Mouse (Mus musculus): ENCODE measurements around the gene Snai1. TPM values are rescaled to one million over a fixed set of nuclear protein-coding genes. Genes with fewer than 3 reads are reported as not detected.

The Snai1 gene
- polyA plus RNA-seq, 1 experiment from 2014 or later, result 2.7 TPM

DNA sequence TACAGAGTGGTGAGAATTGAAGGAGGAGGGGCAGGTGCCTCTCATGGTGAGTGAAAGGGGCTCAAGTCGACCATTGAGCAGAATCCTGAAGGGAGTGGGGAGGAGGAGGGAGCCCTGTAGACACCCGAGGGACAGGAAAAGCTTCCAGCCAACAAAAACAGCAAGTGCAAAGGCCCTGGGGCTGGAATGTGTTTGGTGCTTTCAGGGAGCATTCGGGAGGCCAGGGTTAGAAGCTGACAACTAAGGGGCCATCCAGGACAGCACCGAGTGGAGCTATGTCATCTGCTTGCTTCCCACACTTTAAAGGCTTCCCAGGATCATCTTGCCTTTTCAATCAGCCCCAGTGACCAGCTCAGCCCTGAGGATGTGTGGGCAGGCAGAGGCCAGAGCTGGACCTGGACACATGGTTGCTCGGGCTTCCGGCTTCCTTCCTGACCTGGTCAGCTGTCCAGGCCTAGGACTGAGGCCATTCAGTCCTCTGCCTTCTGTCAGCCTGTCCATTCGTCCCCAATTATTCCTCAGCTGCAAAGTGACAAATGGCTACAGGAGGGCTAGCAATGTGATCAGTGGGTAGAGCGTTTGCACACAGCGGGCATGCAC is 39.3 kb downstream of the Snai1 start:
- H3K4me3 ChIP-seq, result no peak overlapping the region
- H3K27me3 ChIP-seq, result no peaks in the 10 kb centered on the region
- H3K36me3 ChIP-seq, result no peaks in the 10 kb centered on the region
- no peak overlapping the region for H3K27ac ChIP-seq (replicated peaks)
- ATAC-seq (replicated peaks), result no peak
- no peaks in the 10 kb centered on the region for H3K4me1 ChIP-seq
- WGBS, result 70% methylated on average over 9 of the region's 9 CpGs
- no peak overlapping the region for H3K4me2 ChIP-seq (replicated peaks)
- no peaks in the 10 kb centered on the region for H3K9me3 ChIP-seq
- H3K9ac ChIP-seq (replicated peaks), result no peak overlapping the region

DNA sequence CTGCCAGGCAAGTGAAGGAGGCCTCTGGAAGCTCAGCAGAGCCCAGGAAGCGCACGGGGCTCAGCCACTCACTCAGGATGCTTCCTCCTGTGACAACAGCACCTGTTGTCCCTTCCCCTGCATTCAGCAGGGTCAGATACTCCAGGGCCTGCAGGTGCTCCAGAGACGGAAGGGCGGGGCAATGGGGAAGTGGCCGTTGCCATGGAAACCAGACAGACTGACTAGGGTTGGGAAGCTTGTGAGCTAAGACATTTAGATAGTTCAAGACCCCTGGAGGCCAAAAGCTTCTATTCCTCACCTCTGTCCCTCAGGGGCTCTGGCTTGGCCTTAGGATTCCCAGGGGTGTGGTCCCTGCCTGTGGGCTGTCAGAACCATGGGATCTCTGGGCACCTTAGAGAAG is 40.5 kb downstream of the Snai1 start:
- 36% methylated on average over 5 of the region's 5 CpGs for WGBS
- no peaks in the 10 kb centered on the region for H3K36me3 ChIP-seq
- H3K27me3 ChIP-seq, result no peaks in the 10 kb centered on the region
- ATAC-seq (replicated peaks), result no peak
- H3K4me1 ChIP-seq, result no peaks in the 10 kb centered on the region
- H3K27ac ChIP-seq (replicated peaks), result no peak overlapping the region
- H3K9me3 ChIP-seq, result no peaks in the 10 kb centered on the region
- no peak overlapping the region for H3K4me3 ChIP-seq
- H3K9ac ChIP-seq (replicated peaks), result no peak overlapping the region
- H3K4me2 ChIP-seq (replicated peaks), result no peak overlapping the region

DNA sequence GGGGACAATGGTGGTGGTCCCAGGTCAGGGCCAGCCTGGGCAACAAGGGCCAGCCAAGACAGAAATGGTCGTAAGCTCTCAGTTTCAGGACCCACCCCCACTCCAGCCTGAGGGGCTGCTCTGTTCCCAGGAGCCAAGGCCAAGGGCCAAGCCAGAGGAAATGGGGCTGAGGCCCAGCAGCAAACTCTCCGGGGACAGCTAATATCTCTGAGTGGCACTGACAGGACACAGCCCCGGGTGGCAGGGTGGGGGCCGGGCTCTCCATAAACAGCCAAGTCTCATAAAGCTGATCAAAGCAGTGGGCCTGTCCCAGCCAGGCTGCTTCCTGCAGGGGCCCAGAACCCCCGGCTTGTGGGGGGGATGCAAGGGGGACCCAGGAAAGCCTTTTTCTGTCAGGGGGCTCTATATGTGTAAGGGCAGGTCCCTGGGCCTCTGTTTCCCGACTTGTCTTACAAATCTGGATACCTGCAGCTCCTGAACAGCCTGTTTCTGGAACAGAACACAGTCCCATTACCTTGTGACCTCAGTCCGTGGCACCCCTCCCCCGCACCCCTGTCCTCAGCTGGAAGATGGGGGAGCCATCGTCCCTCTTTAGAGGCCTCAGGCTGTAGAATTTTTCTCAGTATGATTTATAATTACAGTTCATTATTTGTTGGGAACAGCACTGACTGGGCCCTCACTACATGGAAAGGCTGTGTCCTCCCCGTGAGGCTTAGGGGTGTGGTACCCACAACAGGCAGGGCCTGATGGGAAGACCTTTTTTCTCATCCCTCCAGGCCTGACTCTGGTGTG is 45.4 kb downstream of the Snai1 start:
- no peak overlapping the region for H3K4me2 ChIP-seq (replicated peaks)
- no peak overlapping the region for H3K9ac ChIP-seq (replicated peaks)
- WGBS, result 60% methylated on average over 10 of the region's 10 CpGs
- no peak for ATAC-seq (replicated peaks)
- H3K4me1 ChIP-seq, result no peaks in the 10 kb centered on the region
- H3K36me3 ChIP-seq, result no peaks in the 10 kb centered on the region
- no peak overlapping the region for H3K4me3 ChIP-seq
- no peaks in the 10 kb centered on the region for H3K27me3 ChIP-seq
- H3K27ac ChIP-seq (replicated peaks), result no peak overlapping the region
- H3K9me3 ChIP-seq, result no peaks in the 10 kb centered on the region

DNA sequence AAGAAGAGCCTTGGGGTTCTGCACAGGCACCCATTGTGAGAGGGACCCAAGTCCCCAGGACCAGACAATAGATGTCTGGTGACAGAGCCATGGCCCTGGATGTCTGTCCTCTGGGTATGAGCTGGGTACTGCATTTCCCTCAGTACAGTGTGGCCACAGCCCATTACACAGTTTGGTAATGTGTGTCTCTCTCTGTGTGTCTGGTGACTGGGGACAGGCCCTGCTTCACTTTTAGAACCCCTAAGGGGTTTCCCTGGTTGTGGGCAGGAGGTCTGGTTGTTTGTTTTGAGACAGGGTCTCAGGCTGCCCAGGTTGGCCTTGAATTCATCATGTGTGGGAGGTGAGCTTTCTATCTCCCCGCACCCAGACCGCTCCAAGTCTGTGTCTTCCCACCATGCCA is 47.3 kb downstream of the Snai1 start:
- no peaks in the 10 kb centered on the region for H3K27me3 ChIP-seq
- no peak overlapping the region for H3K9ac ChIP-seq (replicated peaks)
- no peaks in the 10 kb centered on the region for H3K4me1 ChIP-seq
- ATAC-seq (replicated peaks), result no peak
- no peaks in the 10 kb centered on the region for H3K36me3 ChIP-seq
- H3K4me3 ChIP-seq, result no peak overlapping the region
- H3K27ac ChIP-seq (replicated peaks), result no peak overlapping the region
- no peaks in the 10 kb centered on the region for H3K9me3 ChIP-seq
- WGBS, result 75% methylated on average over 2 of the region's 2 CpGs
- no peak overlapping the region for H3K4me2 ChIP-seq (replicated peaks)

DNA sequence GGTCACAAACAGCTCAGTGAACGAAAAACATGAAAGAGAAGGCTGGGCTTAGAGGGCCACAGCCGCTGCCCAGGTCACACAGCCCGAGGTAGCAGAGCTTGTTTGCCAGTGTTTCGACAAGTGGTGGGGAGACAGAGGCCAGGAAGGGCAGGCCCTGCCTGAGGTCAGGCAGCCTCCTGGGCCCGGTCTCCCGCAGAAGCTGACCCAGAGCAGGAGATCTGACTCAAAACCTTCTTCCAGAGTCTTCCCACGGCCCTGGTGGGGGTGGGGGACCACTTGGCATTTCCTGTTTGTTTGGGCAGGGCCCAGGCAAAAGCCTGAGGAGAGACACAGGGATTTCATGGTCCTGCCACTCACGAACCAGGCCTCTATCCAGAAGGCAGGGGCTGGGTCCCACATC is 48.0 kb downstream of the Snai1 start:
- no peak for ATAC-seq (replicated peaks)
- 20% methylated on average over 8 of the region's 8 CpGs for WGBS
- H3K4me1 ChIP-seq, result no peaks in the 10 kb centered on the region
- H3K4me3 ChIP-seq, result no peak overlapping the region
- H3K9me3 ChIP-seq, result no peaks in the 10 kb centered on the region
- no peak overlapping the region for H3K9ac ChIP-seq (replicated peaks)
- no peak overlapping the region for H3K4me2 ChIP-seq (replicated peaks)
- H3K36me3 ChIP-seq, result no peaks in the 10 kb centered on the region
- H3K27ac ChIP-seq (replicated peaks), result no peak overlapping the region
- no peaks in the 10 kb centered on the region for H3K27me3 ChIP-seq

DNA sequence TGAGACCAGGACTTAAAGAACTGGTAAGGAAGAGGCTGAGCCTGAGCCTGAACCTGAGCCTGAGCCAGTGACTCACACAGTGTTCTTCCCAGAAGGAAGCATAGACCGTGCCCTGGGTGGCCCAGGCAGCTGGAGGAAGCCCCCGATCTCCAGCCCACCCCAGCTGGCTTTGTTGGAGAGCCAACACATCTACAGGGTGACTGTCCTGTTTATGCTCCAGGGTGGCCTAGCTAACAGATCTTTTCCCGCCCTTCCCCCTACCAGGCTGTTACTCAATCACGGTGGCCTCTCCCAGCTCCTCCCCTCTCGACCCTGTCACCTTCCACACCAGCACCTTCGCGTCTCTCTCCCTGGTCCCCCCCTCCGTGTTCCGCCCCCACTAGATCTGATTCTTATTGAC is 49.0 kb downstream of the Snai1 start:
- WGBS, result 37% methylated on average over 9 of the region's 9 CpGs
- no peak for ATAC-seq (replicated peaks)
- Histone ChIP-seq H3K27ac (replicated peaks) (no peak overlapping the region), H3K36me3 (no peaks in the 10 kb centered on the region), H3K9ac (replicated peaks) (no peak overlapping the region), H3K4me1 (no peaks in the 10 kb centered on the region), H3K27me3 (no peaks in the 10 kb centered on the region), H3K9me3 (no peaks in the 10 kb centered on the region), H3K4me2 (replicated peaks) (no peak overlapping the region), H3K4me3 (no peak overlapping the region)

DNA sequence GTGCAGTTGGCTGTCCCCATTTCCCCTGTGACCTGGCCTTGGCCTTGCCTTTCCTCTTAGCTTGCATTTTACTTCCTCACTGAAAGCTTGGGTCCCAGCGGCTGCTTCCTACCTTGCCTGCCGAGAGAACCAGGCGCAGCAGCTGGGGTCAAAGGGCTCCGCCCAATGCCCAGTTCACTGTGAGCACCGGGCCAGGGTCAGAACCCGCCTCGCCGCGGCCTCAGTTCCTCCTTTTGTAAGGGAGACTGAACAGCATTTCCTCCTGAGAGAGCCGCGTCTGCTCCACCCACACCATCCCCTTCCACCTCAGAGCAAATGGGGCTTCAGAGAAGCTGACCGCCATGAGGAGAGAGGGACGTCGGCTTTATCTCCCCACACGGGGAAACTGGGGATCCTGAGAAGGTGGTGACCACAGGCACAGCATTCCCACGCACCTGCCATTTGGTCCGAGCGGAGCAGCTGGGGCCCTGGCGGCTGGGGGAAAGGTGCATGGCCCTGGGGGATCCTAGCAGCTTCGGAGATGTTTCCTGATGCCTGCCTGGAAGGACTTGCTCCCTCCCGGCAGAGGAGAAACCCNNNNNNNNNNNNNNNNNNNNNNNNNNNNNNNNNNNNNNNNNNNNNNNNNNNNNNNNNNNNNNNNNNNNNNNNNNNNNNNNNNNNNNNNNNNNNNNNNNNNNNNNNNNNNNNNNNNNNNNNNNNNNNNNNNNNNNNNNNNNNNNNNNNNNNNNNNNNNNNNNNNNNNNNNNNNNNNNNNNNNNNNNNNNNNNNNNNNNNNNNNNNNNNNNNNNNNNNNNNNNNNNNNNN is 51.0 kb downstream of the Snai1 start:
- Histone ChIP-seq H3K27ac (replicated peaks) (no peak overlapping the region), H3K4me2 (replicated peaks) (no peak overlapping the region), H3K27me3 (no peaks in the 10 kb centered on the region), H3K4me3 (no peak overlapping the region), H3K9ac (replicated peaks) (no peak overlapping the region), H3K36me3 (no peaks in the 10 kb centered on the region), H3K4me1 (no peaks in the 10 kb centered on the region), H3K9me3 (no peaks in the 10 kb centered on the region)
- no peak for ATAC-seq (replicated peaks)
- WGBS, result 23% methylated on average over 21 of the region's 21 CpGs

Other genes with a start within 250 kb of the Snai1 start
- gene B4galt5, start 189.0 kb upstream of the Snai1 start, polyA plus RNA-seq (2015; fragmentation: Nextera tagmentation; extraction: Ambion mirVana), result 15.2 and 18.8 TPM in 2 replicates
- gene Slc9a8, start 116.5 kb upstream of the Snai1 start, polyA plus RNA-seq (2015; fragmentation: Nextera tagmentation; extraction: Ambion mirVana), result 20.4 and 23.1 TPM in 2 replicates
- 132 TPM in 2 replicates for gene Rnf114, start 45.5 kb upstream of the Snai1 start, polyA plus RNA-seq (2015; fragmentation: Nextera tagmentation; extraction: Ambion mirVana)
- 32.1 and 32.6 TPM in 2 replicates for gene Spata2, start 45.3 kb upstream of the Snai1 start, polyA plus RNA-seq (2015; fragmentation: Nextera tagmentation; extraction: Ambion mirVana)
- gene Ube2v1, start 93.9 kb downstream of the Snai1 start, polyA plus RNA-seq (2015; fragmentation: Nextera tagmentation; extraction: Ambion mirVana), result 267 and 269 TPM in 2 replicates
- gene Gm20431, start 123.3 kb downstream of the Snai1 start, polyA plus RNA-seq (2015; fragmentation: Nextera tagmentation; extraction: Ambion mirVana), result 8.6 and 12.3 TPM in 2 replicates
- 1.6 and 1.8 TPM in 2 replicates for gene Cebpb, start 150.7 kb downstream of the Snai1 start, polyA plus RNA-seq (2015; fragmentation: Nextera tagmentation; extraction: Ambion mirVana)
- 30.1 and 31.5 TPM in 2 replicates for gene Tmem189, start 151.6 kb downstream of the Snai1 start, polyA plus RNA-seq (2015; fragmentation: Nextera tagmentation; extraction: Ambion mirVana)

Measured in forebrain, embryonic 15.5 days (tissue).